Mouse (Mus musculus): ENCODE results near the gene Pou5f1. TPM values are rescaled to one million over a fixed set of nuclear protein-coding genes. Genes with fewer than 3 reads are reported as not detected.

The Pou5f1 gene
- not detected in 2 replicates for polyA plus RNA-seq (2012)

GRCm38 (mm10) chr17:35505776-35506175, at the start of gene Pou5f1:
TSS of gene Pou5f1 (plus strand) at chr17:35506018.
- no peak for TF ChIP-seq GATA1 (IDR thresholded peaks at IDR 0.05; ENCODE audit: low read length)

GRCm38 (mm10) chr17:35469842-35470751, 35.7 kb upstream of the Pou5f1 start, which contains the start of gene H2-Q10:
TSS of gene H2-Q10 (plus strand) at chr17:35470089.
- no peak for TF ChIP-seq GATA1 (IDR thresholded peaks at IDR 0.05; ENCODE audit: low read length)

- no peak for TF ChIP-seq GATA1 (IDR thresholded peaks at IDR 0.05; ENCODE audit: low read length)
Observed at GRCm38 (mm10) chr17:35484066-35484465, 21.8 kb upstream of the Pou5f1 start.

- no peak for TF ChIP-seq GATA1 (IDR thresholded peaks at IDR 0.05; ENCODE audit: low read length)
Observed at GRCm38 (mm10) chr17:35485702-35486101, 20.1 kb upstream of the Pou5f1 start.

- no peak for TF ChIP-seq GATA1 (IDR thresholded peaks at IDR 0.05; ENCODE audit: low read length)
Observed at GRCm38 (mm10) chr17:35486726-35487125, 19.1 kb upstream of the Pou5f1 start.

- TF ChIP-seq GATA1 (IDR thresholded peaks at IDR 0.05; ENCODE audit: low read length): no peak
Observed at GRCm38 (mm10) chr17:35488041-35488440, 17.8 kb upstream of the Pou5f1 start.

GRCm38 (mm10) chr17:35490320-35490719, 15.5 kb upstream of the Pou5f1 start:
- TF ChIP-seq GATA1 (IDR thresholded peaks at IDR 0.05; ENCODE audit: low read length): no peak

GRCm38 (mm10) chr17:35497124-35497523, 8.7 kb upstream of the Pou5f1 start:
- no peak for TF ChIP-seq GATA1 (IDR thresholded peaks at IDR 0.05; ENCODE audit: low read length)

GRCm38 (mm10) chr17:35502226-35502625, 3.6 kb upstream of the Pou5f1 start:
- no peak for TF ChIP-seq GATA1 (IDR thresholded peaks at IDR 0.05; ENCODE audit: low read length)

GRCm38 (mm10) chr17:35502762-35503161, 3.1 kb upstream of the Pou5f1 start:
- no peak for TF ChIP-seq GATA1 (IDR thresholded peaks at IDR 0.05; ENCODE audit: low read length)

- no peak for TF ChIP-seq GATA1 (IDR thresholded peaks at IDR 0.05; ENCODE audit: low read length)
Observed at GRCm38 (mm10) chr17:35503849-35504248, 2.0 kb upstream of the Pou5f1 start.

GRCm38 (mm10) chr17:35504628-35505481, 963 bp upstream of the Pou5f1 start:
- no peak for TF ChIP-seq GATA1 (IDR thresholded peaks at IDR 0.05; ENCODE audit: low read length)

- TF ChIP-seq GATA1 (IDR thresholded peaks at IDR 0.05; ENCODE audit: low read length): no peak
Observed at GRCm38 (mm10) chr17:35506881-35507280, 1.1 kb downstream of the Pou5f1 start.

GRCm38 (mm10) chr17:35507556-35508260, 1.9 kb downstream of the Pou5f1 start:
- TF ChIP-seq GATA1 (IDR thresholded peaks at IDR 0.05; ENCODE audit: low read length): no peak

GRCm38 (mm10) chr17:35509284-35509683, 3.5 kb downstream of the Pou5f1 start:
- no peak for TF ChIP-seq GATA1 (IDR thresholded peaks at IDR 0.05; ENCODE audit: low read length)

Data from G1E-ER4 (cell line).